Mouse (Mus musculus) heart, adult 2 months (tissue): Measurements from ENCODE around the gene BC048403. TPM values are rescaled to one million over a fixed set of nuclear protein-coding genes. Genes with fewer than 3 reads are reported as not detected.

Source experiments
- DNase-seq, 2 experiments: peaks; one replicate each; pipeline ENCODE4 v3.0.0; 2021
- H3K27ac ChIP-seq: fragments of 200-600 bp; 2 replicates; pipeline ENCODE4 v1.8.1; 2022
- H3K27me3 ChIP-seq: fragments of 200-500 bp; 2 replicates; pipeline ENCODE4 v1.6.1; 2012; ENCODE audit warnings: mild to moderate bottlenecking, low read length, inconsistent platforms, mixed read lengths; ENCODE audit not compliant: control insufficient read depth, insufficient read depth
- H3K36me3 ChIP-seq: fragments of 200-500 bp; 2 replicates; pipeline ENCODE4 v1.6.1; 2012; ENCODE audit warnings: low read length, inconsistent platforms; ENCODE audit not compliant: control insufficient read depth, insufficient read depth
- H3K4me1 ChIP-seq: fragments of 200-500 bp; 2 replicates; pipeline ENCODE4 v1.6.1; 2011; ENCODE audit warnings: low read length; ENCODE audit not compliant: control insufficient read depth, insufficient read depth
- H3K4me3 ChIP-seq: fragments of 200-600 bp; 2 replicates; pipeline ENCODE4 v1.8.1; 2022
- H3K79me2 ChIP-seq: fragments of 200-500 bp; replicated peaks from 2 replicates; pipeline ENCODE4 v1.6.1; 2012; ENCODE audit warnings: mild to moderate bottlenecking, inconsistent platforms, low read length, moderate library complexity, mixed read lengths; ENCODE audit not compliant: control insufficient read depth, insufficient read depth
- H3K9ac ChIP-seq: fragments of 200-500 bp; 2 replicates; pipeline ENCODE4 v1.6.1; 2012; ENCODE audit warnings: low read depth, mild to moderate bottlenecking, control low read depth, inconsistent platforms, low read length, mixed read lengths
- CTCF ChIP-seq: fragments of 200-600 bp; IDR thresholded peaks from 2 replicates; pipeline ENCODE4 v1.8.1; 2022; ENCODE audit warnings: antibody characterized with exemption, mild to moderate bottlenecking, moderate library complexity
- EP300 ChIP-seq: fragments of 200-500 bp; IDR thresholded peaks from 2 replicates; pipeline ENCODE4 v1.6.1; 2011; ENCODE audit warnings: low read depth, low read length, control low read depth; ENCODE audit not compliant: insufficient read depth
- POLR2A ChIP-seq: fragments of 200-500 bp; IDR thresholded peaks from 2 replicates; pipeline ENCODE4 v1.6.1; 2011; ENCODE audit warnings: mild to moderate bottlenecking, low read depth, low read length, control low read depth; ENCODE audit not compliant: insufficient read depth
- WGBS: fragments of 180-500 bp; shearing (Covaris S2); methylation state at CpG from one replicate; pipeline ENCODE4 v1.1.7; 2018; 5-methylcytosine and 5-hydroxymethylcytosine counted together
- intact Hi-C: fragments of 180-260 bp; cut with DNase I; formaldehyde crosslinking; loops from one replicate; pipeline ENCODE4 v1.15.1; 2025
- polyA plus RNA-seq: library from polyadenylated mRNA; depleted of rRNA; stranded (reverse); fragments of >200 nt; gene quantifications from 2 replicates; pipeline ENCODE4 v1.2.3, GENCODE M21; 2012
- total RNA-seq, 2 experiments: library from RNA; stranded (reverse); gene quantifications; 2 replicates each; pipeline ENCODE4 v1.2.3; 2021

BC048403 gene
- total and polyA plus RNA-seq, 3 experiments = 2.0 to 2.8 (median 2.2) TPM

DNA sequence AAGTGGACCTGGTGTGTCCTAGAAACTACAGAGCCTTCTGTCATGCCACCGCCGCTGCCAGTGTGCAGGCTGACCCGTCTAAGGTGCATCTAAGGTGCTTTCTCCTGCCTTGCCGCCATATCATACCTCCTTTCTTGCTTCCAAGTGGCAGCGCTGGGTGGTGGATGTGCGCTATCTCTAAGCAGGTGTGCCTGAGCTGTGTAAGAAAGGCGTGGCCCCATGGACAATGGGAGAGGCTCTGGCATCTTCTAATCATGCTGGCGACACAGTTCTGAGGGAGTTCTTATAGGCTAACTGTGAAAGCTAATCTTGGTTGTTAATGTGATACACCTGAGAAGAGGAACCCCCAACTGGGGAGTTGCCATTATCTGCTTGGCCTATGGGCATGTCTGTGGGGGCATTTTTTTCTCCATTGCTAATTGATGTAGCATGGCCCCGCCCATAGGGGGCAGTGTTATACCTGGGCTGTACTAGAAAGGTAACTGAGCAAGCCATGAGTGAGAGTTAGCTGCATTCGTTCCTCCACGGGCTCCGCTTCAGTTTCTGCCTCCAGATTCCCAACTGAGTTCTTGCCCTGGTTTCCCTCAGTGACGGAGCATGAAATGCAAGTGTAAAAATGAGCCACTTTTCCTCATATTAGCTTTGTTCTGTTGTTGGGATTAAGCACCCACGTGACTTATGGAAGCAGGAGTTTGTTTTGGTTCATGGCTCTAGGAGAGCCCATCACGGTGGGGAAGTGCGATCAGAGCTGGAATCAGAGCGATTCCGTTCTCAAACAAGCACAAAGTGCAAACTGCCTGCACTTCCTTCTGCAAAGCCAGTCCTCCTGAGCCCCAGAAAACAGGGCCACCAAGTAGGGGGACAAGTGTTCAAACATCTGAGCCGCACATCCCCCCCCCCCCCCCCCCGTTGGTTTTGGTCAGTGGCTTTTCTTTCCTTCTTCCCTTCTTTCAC, 31.2 kb downstream of the BC048403 start:
- H3K4me3 ChIP-seq = no peak overlapping the region
- 55% methylated on average over 20 of the region's 20 CpGs for WGBS
- H3K79me2 ChIP-seq = no peaks in the 10 kb centered on the region
- no peaks in the 10 kb centered on the region for H3K4me1 ChIP-seq
- no peak overlapping the region for H3K27ac ChIP-seq
- no peaks in the 10 kb centered on the region for H3K27me3 ChIP-seq
- H3K36me3 ChIP-seq = no peaks in the 10 kb centered on the region
- DNase-seq = peak in 1 of 2 experiments; percentile 27
- TF ChIP-seq EP300 (no peak), CTCF (peak; percentile 74), POLR2A (no peak)
- H3K9ac ChIP-seq = no peak overlapping the region
- intact Hi-C loops = loop anchor here (2.0 kb wide), 1 partner anchor 282 kb away; no protein-coding TSS in a partner anchor

DNA sequence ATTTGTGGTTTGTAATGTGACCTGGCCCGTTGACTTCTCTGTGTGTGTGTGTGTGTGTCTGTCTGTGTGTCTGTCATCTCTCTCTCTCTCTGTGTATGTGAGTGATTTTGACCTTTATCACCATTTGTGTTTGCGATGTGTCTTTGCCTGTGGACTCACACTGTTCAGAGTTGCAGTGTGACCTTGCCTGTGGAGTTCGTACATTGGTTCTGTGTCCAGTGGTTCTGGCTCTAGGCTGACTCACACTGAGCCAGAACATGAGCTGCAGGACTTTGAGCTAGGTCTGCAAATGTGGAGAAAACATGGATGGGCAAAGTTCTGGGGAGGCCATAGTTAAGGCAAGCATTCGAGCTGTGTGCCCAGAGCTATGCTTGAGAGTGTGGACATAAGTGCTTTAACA, 34.1 kb downstream of the BC048403 start:
- no peak for DNase-seq
- intact Hi-C loops = no loop called here
- H3K27me3 ChIP-seq = no peaks in the 10 kb centered on the region
- WGBS = 80% methylated on average over 4 of the region's 4 CpGs
- no peak for TF ChIP-seq POLR2A
- TF ChIP-seq CTCF = no peak
- TF ChIP-seq EP300 = no peak
- no peaks in the 10 kb centered on the region for H3K79me2 ChIP-seq
- H3K4me3 ChIP-seq = no peak overlapping the region
- H3K4me1 ChIP-seq = no peaks in the 10 kb centered on the region
- no peak overlapping the region for H3K9ac ChIP-seq
- H3K36me3 ChIP-seq = no peaks in the 10 kb centered on the region
- no peak overlapping the region for H3K27ac ChIP-seq

DNA sequence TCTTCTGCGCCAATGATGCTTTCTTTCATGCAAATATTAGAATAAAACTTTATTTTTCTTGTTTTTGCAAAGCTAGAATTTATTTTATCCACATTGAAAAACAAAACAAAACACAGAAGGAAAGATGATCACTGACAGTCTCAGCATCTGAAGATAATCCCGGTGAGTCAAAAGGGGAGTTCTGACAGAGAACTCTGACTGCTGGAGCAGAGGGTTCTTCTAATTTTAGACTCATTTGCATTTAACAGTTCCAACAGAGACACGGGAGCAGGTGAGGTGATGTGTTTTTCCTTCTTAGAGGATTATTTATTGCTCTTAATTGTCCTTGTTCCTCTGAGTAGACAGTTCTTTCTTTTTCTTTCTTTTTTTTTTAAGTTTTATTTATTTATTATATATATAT, 36.3 kb downstream of the BC048403 start:
- H3K4me1 ChIP-seq = no peaks in the 10 kb centered on the region
- 49% methylated on average over 3 of the region's 3 CpGs for WGBS
- no peak for DNase-seq
- H3K79me2 ChIP-seq = no peaks in the 10 kb centered on the region
- intact Hi-C loops = no loop called here
- TF ChIP-seq POLR2A = no peak
- TF ChIP-seq EP300 = no peak
- TF ChIP-seq CTCF = no peak
- no peaks in the 10 kb centered on the region for H3K27me3 ChIP-seq
- H3K27ac ChIP-seq = no peak overlapping the region
- no peaks in the 10 kb centered on the region for H3K36me3 ChIP-seq
- no peak overlapping the region for H3K4me3 ChIP-seq
- no peak overlapping the region for H3K9ac ChIP-seq

DNA sequence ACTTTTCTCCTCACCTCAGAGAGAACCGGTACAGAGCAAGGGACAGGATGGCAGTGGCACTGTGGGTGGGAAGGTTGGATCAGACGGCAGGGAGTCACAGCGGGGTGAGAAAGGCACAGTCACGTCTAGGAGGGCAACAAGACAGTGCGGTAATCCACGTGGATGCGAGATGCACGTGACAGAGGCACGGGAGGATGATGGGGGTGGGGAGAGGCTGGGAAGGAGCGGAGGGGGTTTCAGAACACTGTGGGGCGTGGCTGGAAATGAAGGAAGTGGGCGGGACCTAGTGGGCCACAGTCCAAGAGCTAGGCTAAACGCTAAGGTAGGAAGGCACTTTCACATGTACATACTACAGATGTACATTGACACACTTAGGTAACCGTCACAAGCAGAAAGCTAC, 41.4 kb downstream of the BC048403 start:
- H3K4me1 ChIP-seq = no peaks in the 10 kb centered on the region
- H3K27me3 ChIP-seq = no peaks in the 10 kb centered on the region
- TF ChIP-seq POLR2A = no peak
- TF ChIP-seq EP300 = no peak
- TF ChIP-seq CTCF = no peak
- 38% methylated on average over 14 of the region's 14 CpGs for WGBS
- peak; percentile 15 to 37 for DNase-seq
- no peak overlapping the region for H3K27ac ChIP-seq
- intact Hi-C loops = no loop called here
- H3K79me2 ChIP-seq = no peaks in the 10 kb centered on the region
- H3K4me3 ChIP-seq = no peak overlapping the region
- no peaks in the 10 kb centered on the region for H3K36me3 ChIP-seq
- H3K9ac ChIP-seq = no peak overlapping the region

DNA sequence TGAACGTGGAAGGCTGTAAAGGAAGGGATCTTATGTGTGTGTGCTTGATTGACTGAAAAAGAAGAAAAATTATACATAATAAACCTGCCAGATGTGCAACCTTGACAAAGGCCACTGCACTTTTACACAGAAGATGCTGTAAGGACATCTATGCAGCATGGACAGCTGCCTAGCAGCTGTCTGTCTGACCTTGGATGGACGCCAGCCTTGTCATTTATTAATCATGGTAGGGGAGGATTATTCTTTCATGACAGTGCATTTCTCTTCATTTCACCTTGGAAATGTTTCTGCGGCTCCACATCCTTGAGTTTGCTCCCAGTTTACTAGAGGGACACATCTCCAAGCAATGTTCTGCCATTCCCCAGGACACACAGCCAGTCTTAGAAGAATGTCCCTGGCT, 48.8 kb downstream of the BC048403 start:
- intact Hi-C loops = no loop called here
- DNase-seq = no peak
- Histone ChIP-seq H3K79me2 (no peaks in the 10 kb centered on the region), H3K4me1 (no peaks in the 10 kb centered on the region), H3K9ac (no peak overlapping the region), H3K27ac (no peak overlapping the region), H3K27me3 (no peaks in the 10 kb centered on the region), H3K4me3 (no peak overlapping the region), H3K36me3 (no peaks in the 10 kb centered on the region)
- TF ChIP-seq EP300 = no peak
- no peak for TF ChIP-seq POLR2A
- no peak for TF ChIP-seq CTCF
- 86% methylated on average over 3 of the region's 3 CpGs for WGBS

DNA sequence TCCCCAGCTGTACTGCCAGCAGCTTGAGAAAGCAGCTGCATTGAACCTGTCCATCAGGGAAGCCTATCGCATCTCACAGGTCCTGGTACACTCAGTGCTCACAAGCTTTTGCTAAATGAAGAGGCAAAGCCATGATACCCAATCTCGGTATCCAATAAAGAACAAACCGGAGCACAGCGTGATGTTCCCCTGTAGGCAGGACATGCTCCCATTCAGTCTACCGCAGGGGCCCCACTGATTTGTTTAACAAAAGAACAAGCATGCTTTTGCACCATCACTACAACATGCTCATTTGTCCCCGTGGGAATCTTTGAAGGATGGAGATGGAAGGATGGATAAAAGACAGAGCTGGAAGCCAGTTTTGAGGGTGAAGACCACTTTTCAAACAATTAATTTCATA, 50.3 kb downstream of the BC048403 start:
- intact Hi-C loops = no loop called here
- Histone ChIP-seq H3K79me2 (no peaks in the 10 kb centered on the region), H3K27me3 (no peaks in the 10 kb centered on the region), H3K36me3 (no peaks in the 10 kb centered on the region), H3K4me1 (no peaks in the 10 kb centered on the region), H3K9ac (no peak overlapping the region), H3K27ac (no peak overlapping the region), H3K4me3 (no peak overlapping the region)
- TF ChIP-seq POLR2A = no peak
- TF ChIP-seq CTCF = no peak
- TF ChIP-seq EP300 = no peak
- 89% methylated on average over 6 of the region's 6 CpGs for WGBS
- no peak for DNase-seq
